Mouse (Mus musculus): ENCODE measurements around the gene Epb41. TPM values are rescaled to one million over a fixed set of nuclear protein-coding genes. Genes with fewer than 3 reads are reported as not detected.

Epb41 gene
- polyA plus RNA-seq, 3 experiments from 2014 or later, result 28.0 to 33.5 (median 31.8) TPM

GRCm38 (mm10) chr4:132074077-132074932 is 816 bp downstream of the Epb41 start, which contains the start of gene Gm10300:
TSS of gene Gm10300 (plus strand) at chr4:132074697.
- peak; percentile 13 for ATAC-seq

- no peak for ATAC-seq
Measured at GRCm38 (mm10) chr4:132072946-132073345, 2.2 kb downstream of the Epb41 start.

- ATAC-seq, result no peak
Measured at GRCm38 (mm10) chr4:132072156-132072555, 3.0 kb downstream of the Epb41 start.

- no peak for ATAC-seq
Measured at GRCm38 (mm10) chr4:132071674-132072073, 3.4 kb downstream of the Epb41 start.

DNA sequence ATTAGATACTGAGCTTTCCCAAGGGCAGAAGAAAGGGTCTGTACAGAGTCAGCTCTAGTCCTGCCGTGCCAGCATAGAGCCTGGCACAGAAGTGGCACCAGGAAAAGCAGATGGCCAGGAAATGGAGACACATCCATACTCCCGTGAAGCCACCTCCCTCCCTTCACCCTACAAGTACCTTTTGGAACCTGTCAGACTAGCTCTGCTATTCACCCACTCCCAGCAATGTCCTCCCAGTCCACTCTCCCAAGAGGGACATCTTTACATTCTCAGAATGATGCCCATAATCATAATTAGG is 7.2 kb downstream of the Epb41 start:
- no peak for ATAC-seq

DNA sequence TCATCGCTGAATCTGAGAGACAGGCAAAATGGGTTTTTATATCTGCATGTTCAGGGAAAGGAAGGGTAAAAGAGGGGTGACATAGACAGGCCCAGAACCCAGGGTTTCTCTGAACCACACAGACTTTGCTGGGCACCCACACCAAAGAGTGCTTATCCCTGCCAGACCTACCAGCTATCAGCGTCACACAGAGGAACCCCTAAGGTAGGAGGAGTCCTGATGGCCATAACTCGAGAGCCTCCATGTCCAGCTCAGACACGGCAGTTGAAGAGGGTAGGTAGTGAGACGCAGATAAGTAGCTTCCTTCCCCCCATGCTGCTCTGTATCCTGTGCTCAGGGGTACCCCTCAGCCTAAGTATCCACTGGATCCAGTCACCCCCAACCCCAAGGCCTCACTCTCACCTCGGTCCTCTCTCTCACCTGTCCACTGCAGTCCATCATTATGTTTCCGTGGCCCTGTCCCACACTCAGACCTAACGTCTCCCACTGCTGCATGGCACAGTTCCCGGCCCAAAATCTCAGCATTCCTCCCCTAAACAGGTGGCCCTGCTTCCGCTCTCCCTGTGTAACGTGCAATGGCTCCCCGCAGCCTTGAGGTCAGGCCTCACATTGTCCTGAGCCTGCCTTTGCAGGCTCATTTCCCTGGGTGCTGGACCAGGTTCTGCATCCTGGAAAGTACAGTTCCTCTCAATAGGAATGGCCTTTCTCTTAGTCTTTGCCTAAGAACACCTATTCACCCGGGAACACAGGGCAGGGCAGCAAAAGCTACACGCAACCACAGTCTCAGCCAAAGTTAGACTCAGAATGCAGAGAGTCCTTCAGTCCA is 7.8 kb downstream of the Epb41 start:
- no peak for ATAC-seq

DNA sequence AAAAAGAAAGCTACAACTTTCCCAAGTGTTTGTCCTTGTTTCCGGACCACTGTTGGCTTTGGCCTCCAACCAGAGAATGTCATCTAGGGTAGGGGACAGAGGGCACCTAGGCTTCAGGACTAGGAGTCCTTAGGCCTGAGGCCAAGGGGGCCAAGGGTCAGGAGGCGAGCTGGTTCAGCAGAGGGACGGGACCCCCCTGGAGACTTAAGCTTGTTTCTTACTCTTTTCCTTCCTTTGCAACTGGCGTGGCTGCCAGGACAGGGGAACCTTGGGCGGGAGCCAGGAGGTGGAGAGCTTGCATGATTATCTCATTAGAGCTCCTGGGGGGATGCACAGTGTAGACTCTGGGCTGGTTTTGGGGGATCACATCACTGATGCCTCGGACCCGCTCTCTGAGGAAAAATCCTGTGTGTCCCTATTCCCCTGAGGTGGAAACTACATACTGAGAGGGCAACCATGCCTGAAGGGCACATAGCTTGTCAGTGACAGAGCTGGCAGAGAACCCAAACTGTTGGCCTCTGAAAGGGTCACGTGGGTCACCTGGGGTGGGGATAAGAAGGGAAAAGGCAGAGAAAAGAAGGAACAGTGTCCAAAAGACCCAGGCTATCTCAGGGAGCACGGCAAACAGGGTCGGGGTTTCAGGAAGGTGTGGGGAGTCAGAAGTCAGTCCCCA is 8.9 kb downstream of the Epb41 start:
- no peak for ATAC-seq

DNA sequence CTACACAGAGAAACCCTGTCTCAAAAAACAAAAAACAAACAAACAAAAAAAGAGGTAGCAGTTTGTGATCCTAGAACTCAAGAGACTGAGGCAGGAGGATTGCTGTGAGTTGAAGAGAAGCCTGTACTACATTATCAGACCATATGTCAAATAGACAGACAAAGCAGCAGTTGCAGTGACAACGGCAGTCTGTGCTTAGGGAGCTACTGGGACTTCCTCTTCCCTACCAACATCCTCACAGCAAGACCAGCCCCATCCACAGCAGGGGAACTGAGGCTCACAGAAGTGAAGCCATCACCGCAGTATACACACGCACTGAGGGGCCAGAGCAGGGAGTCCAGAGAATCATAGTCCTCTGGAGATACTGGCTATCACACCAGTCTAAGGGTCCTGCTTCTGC is 9.5 kb downstream of the Epb41 start:
- no peak for ATAC-seq

DNA sequence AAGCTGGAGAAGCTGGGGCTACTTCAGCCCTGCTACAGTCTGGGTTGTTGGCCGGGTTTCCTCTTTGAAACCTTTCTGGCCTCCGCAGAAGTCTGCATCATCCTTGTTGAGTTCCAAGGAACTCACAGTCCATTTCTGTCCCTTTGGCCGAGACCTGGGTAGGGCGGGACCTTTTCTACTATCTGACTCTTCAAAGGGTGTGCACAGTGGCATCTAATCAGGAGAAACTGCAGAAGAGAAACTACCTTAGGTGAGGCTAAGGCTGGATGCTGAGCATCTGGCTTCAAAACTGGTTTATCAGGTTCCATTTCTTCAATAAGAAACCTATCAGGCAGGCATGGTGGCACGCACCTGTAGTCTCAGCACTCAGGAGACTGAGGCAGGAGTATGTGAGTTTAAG is 10.6 kb downstream of the Epb41 start:
- ATAC-seq, result no peak

- ATAC-seq, result no peak
Measured at GRCm38 (mm10) chr4:132062934-132063884, 11.9 kb downstream of the Epb41 start.

GRCm38 (mm10) chr4:132062289-132062688 is 12.8 kb downstream of the Epb41 start:
- ATAC-seq, result no peak

DNA sequence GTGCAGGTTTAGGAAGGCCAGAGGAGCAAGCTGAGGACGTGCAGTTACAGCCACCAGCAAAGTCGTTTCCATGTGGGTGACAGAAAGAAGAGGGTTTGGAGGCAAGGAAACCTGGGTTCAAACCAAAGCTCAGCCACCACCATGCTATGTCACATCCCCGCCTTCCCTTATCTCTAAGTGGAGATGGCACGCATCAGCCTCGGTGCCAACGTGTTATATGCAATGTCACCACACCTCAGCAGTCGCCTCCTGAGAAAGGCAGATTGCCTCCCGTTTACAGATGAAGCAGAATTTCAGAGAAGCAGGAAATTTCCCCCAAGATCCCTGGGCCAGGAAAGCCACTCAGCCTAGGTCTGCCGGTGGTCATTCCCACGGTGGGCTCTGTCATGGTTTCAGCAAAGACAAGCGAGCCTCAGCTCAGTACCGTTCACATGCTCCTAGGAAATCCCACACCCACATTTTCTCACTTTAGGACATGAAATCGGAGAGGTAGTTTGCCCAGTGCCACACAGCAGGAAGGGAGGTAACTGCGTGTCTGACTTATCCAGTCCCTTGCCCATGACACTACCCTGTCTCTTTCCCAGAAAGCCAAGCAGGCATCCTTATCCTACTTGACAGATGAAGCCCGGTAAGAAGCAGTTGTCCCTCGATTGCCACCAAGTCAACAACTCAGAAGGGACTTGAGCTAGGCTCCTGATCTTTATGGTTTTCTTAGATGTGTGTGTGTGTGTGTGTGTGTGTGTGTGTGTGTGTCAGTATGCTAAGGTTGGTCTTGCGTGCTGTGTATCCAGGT is 14.9 kb downstream of the Epb41 start:
- ATAC-seq, result no peak

GRCm38 (mm10) chr4:132059541-132059940 is 15.6 kb downstream of the Epb41 start:
- no peak for ATAC-seq

DNA sequence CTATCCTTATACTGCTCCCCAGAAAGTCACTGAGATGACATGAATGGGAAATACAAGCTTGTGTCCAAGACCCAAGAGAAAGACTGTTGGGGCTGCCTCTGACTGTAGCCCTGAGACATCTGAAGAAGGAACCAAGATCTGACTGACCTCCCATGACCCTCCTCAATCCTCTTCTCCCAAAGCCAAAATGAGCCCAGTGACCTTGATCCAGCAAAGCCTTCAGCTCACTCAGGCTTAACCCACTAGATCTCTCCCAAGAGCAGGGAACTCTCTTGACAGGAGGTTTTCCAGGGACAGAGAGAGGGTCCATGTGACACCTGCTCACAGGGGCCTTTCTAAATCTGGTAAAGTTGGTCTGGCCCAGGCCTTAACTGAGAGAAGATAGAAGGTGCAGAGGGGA is 17.8 kb downstream of the Epb41 start:
- ATAC-seq, result no peak

GRCm38 (mm10) chr4:132051321-132052275 is 23.5 kb downstream of the Epb41 start:
- ATAC-seq, result no peak

DNA sequence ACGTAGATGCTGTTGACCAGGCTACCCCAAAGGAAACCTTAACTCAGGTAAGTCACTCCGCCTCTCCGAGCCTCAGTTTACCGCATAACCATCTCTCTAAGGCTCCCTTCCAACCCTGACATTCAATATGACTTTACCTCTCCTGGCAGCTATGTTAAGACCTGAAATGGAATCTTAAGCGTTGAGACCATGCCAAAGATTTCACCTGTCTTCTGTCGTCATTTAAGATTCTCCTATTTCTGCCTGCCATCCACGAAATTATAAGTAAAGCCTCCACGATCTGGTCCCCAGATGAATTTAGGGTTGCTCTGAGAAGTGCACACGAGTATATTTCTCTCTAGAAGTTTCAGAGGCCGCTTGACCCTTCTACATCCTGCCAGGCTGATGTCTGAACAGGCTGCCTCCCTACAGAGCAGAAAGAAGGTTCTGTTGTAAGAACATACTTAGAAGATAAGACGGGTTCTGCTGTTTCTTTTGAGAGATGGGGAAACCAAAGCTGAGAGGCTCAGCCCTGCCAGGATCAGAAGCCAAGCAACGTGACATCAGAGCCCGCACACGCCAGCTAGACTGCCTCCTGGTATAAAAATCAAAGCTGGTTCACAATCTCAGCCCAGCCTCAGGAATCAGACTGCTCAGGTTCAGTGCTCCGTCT is 25.4 kb downstream of the Epb41 start:
- ATAC-seq, result no peak

- ATAC-seq, result peak; percentile 87
Measured at GRCm38 (mm10) chr4:132048995-132049404, 26.1 kb downstream of the Epb41 start.

DNA sequence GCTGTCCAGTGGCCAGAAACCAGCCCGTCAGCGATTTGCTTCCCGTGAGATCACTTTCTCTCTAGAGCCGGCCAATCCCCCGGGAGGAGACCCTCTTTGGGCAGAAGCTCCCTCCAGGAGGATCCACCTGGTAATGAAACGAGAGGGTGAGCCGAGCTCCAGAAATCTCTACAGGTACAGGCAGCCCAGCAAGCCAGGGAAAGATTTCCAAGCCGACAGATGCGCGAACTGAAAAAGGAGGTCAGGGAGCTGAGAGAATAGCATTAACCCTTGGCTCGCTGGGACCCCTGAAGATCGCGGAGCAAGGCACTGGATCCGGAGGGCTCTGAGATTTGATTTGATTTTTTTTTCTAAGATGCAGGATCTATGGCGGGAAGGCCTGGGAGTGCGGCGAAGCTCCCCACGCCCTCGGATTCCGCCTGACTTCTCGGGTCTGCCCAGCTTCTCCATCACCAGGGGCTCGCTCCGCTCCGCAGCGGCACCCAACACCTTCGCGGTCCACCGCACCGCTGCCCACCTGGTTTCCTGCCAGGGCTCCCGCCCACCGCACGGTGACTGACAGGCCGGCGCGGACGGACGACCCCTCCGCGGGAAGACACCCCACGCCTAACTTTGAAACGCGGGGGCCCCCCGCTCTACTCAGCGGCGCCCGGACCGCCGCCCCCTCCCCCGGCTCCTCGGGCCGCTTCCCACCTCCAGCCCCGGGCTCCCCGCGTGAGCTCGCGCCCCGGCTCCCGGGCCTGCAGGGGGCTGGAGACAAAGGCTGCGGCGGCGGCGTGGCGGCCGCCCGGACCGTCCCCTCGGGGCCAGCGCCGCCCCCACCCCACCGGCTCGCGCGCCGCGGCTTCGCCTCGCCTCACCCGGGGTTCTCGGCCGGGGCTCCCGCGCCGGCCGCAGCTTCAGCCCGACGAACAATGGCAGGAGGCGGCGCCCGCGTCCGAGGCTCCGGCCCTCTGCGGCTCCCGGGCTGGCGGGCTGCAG is 26.8 kb downstream of the Epb41 start:
- peak; percentile 21 for ATAC-seq

Measured in inflammation-experienced regulatory T-cells, adult 6 months (primary cell).